Mouse (Mus musculus) hindbrain, postnatal 0 days (tissue): ENCODE data around the gene Lamb1. TPM values are rescaled to one million over a fixed set of nuclear protein-coding genes. Genes with fewer than 3 reads are reported as not detected.

Experiments
- ATAC-seq: fragments of 200-750 bp; cut with Nextera tagmentation; 2 replicates; pipeline ENCODE4 v1.8.0; 2017; ENCODE audit warnings: mild to moderate bottlenecking, moderate TSS enrichment, moderate library complexity
- DNase-seq: peaks from one replicate; pipeline ENCODE4 v3.0.0-alpha.2; 2015; ENCODE audit warnings: low spot score
- H3K27ac ChIP-seq: fragments of 300-500 bp; sonication (generic); 2 replicates; pipeline ENCODE4 v1.5.1; 2014; ENCODE audit warnings: mild to moderate bottlenecking
- H3K27me3 ChIP-seq: fragments of 300-500 bp; sonication (generic); 2 replicates; pipeline ENCODE4 v1.6.1; 2014; ENCODE audit warnings: low read length, mixed read lengths; ENCODE audit not compliant: insufficient read depth
- H3K36me3 ChIP-seq: fragments of 300-500 bp; sonication (generic); 2 replicates; pipeline ENCODE4 v1.6.1; 2014; ENCODE audit warnings: low read length, mixed read lengths; ENCODE audit not compliant: insufficient read depth
- H3K4me1 ChIP-seq: fragments of 300-500 bp; sonication (generic); 2 replicates; pipeline ENCODE4 v1.6.1; 2014; ENCODE audit warnings: antibody characterized with exemption, low read length, mixed read lengths; ENCODE audit not compliant: insufficient read depth
- H3K4me2 ChIP-seq: fragments of 300-500 bp; sonication (generic); 2 replicates; pipeline ENCODE4 v1.6.1; 2014; ENCODE audit warnings: low read depth, mild to moderate bottlenecking, low read length, moderate library complexity, mixed read lengths
- H3K4me3 ChIP-seq: fragments of 300-500 bp; sonication (generic); 2 replicates; pipeline ENCODE4 v1.5.1; 2014; ENCODE audit warnings: low read length
- H3K9ac ChIP-seq: fragments of 300-500 bp; sonication (generic); replicated peaks from 2 replicates; pipeline ENCODE4 v1.6.1; 2014; ENCODE audit warnings: mild to moderate bottlenecking, low read length, moderate library complexity, mixed read lengths
- H3K9me3 ChIP-seq: fragments of 300-500 bp; sonication (generic); 2 replicates; pipeline ENCODE4 v1.6.1; 2016; ENCODE audit warnings: low read length, mixed read lengths
- CTCF ChIP-seq: IDR thresholded peaks from 2 replicates; pipeline ENCODE4 v1.5.1; 2016; ENCODE audit warnings: antibody characterized with exemption, control low read depth, low read depth
- WGBS: fragments of 180-500 bp; shearing (Covaris S2); extraction: QIAGEN DNeasy Blood & Tissue Kit; methylation state at CpG from one replicate; pipeline ENCODE4 v1.1.7; 2014; 5-methylcytosine and 5-hydroxymethylcytosine counted together
- polyA plus RNA-seq: library from polyadenylated mRNA; unstranded; fragments of >200 nt; fragmentation: Nextera tagmentation; extraction: Ambion mirVana; gene quantifications from 2 replicates; pipeline ENCODE4 v1.2.1, GENCODE M21; 2015
- total RNA-seq: library from RNA; depleted of rRNA; stranded (reverse); fragments of >200 nt; gene quantifications from 2 replicates; pipeline ENCODE4 v1.2.3, GENCODE M21; 2014

The Lamb1 gene
- total and polyA plus RNA-seq, 2 experiments from 2014 or later, result 12.1 to 30.9 TPM

DNA sequence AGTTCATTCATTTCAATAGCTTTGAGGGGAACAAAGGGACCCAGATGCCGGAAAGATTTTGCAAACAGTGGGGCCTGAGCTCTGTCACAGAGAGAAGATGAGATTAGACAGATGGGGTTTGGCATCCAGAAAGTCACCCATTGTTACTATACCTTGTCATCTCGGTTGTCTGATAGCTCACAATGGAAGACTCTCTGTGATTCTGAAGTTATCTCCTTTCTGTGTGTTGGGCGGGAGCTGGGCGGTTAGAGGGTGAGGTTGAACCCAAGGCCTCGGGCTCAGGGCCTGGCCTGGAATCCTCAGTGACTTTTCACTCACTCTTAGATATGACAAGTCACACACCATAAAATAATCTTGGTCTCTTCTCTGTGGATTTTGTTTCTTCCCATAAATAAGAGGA is 5.7 kb downstream of the Lamb1 start:
- TF ChIP-seq CTCF, result no peak
- 79% methylated on average over 5 of the region's 5 CpGs for WGBS
- H3K4me1 ChIP-seq, result no peaks in the 10 kb centered on the region; the same call in 1 of the 2 replicates
- no peaks in the 10 kb centered on the region for H3K9me3 ChIP-seq
- H3K36me3 ChIP-seq, result no peaks in the 10 kb centered on the region
- ATAC-seq, result no peak
- H3K27me3 ChIP-seq, result peaks cover 6% of the 10 kb centered on the region; the same call in 1 of the 2 replicates
- no peak overlapping the region for H3K4me2 ChIP-seq
- H3K4me3 ChIP-seq, result no peak overlapping the region
- H3K27ac ChIP-seq, result no peak overlapping the region
- H3K9ac ChIP-seq, result no peak overlapping the region
- no peak for DNase-seq

DNA sequence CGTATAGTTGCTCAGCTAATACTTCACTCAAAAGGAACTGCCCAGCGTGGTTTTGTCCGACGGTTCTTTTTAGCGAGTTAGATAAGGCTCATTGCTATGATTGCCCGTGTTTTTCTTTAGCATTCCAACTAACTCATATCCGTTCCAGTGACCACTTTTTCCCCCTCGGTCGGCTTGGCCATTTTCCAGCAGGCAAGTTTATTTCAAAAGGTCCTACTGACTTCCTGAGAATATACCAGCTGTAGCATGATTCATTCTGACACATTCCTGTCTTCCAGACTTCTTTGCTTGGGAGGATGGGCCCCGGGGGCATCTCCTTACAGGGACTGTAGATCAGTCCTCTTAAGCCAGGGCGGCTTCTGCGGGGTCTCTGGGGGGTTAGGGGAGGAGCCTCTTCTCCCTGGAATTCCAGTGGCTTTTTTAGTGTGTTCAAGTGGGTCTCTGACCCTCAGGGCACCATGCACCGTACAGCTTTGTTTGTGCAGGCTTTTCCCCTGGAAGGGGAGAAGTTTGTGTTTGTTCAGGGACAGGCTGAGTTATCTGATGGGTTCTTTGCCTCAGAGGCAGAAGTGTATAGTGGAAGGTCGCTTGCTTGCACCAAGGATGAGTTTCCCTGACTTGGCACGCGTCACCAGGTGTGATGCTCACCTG is 6.5 kb downstream of the Lamb1 start:
- Histone ChIP-seq H3K36me3 (no peaks in the 10 kb centered on the region), H3K4me3 (no peak overlapping the region), H3K9me3 (no peaks in the 10 kb centered on the region), H3K4me2 (no peak overlapping the region), H3K27ac (no peak overlapping the region), H3K9ac (no peak overlapping the region), H3K4me1 (no peaks in the 10 kb centered on the region; the same call in 1 of the 2 replicates), H3K27me3 (peaks cover 6% of the 10 kb centered on the region; the same call in 1 of the 2 replicates)
- ATAC-seq (no peak), DNase-seq (no peak)
- TF ChIP-seq CTCF, result no peak
- 56% methylated on average over 16 of the region's 16 CpGs for WGBS

DNA sequence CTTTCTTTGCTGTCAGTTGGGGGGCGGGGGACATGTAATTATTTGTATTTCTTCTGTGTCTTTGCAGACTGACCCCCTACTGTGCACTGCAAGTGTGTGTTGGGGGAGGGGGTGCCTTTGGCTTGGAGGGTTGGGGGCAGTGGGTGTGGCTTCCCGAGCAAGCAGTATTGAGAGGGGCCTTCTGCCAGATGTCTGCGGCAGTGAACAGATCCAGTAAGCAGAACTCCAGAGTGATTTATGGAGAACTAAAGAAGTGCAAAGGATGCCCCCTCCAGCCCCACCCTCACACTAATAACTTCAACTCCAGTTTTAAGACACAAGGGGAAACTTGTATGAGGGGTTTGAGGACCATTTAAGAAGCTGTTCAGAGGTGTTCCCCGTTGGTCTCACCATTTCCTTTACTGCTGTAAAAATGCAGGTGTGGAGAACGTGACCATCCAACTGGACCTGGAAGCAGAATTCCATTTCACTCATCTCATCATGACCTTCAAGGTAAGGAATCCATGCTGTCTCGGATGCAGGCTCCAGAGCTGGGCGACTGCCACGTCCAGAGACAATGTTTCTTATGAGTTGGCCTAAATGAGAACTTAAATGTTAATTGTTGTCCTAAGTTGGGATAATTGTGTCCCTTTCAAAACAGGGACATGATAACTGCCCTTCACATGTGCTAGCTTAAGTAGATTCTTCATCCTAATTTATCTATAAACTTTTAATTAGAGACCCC is 7.1 kb downstream of the Lamb1 start:
- DNase-seq, result no peak
- Histone ChIP-seq H3K27ac (no peak overlapping the region), H3K36me3 (no peaks in the 10 kb centered on the region), H3K4me2 (no peak overlapping the region), H3K27me3 (no peaks in the 10 kb centered on the region), H3K9ac (no peak overlapping the region), H3K9me3 (no peaks in the 10 kb centered on the region), H3K4me1 (no peaks in the 10 kb centered on the region; the same call in 1 of the 2 replicates), H3K4me3 (no peak overlapping the region)
- WGBS, result 70% methylated on average over 8 of the region's 8 CpGs
- no peak for ATAC-seq
- TF ChIP-seq CTCF, result no peak

GRCm38 (mm10) chr12:31272846-31273245 is 7.8 kb downstream of the Lamb1 start:
- TF ChIP-seq CTCF, result no peak
- Histone ChIP-seq H3K27me3 (no peaks in the 10 kb centered on the region), H3K27ac (no peak overlapping the region), H3K4me2 (no peak overlapping the region), H3K4me1 (no peaks in the 10 kb centered on the region; the same call in 1 of the 2 replicates), H3K9ac (no peak overlapping the region), H3K9me3 (no peaks in the 10 kb centered on the region), H3K4me3 (no peak overlapping the region), H3K36me3 (no peaks in the 10 kb centered on the region)
- no peak for ATAC-seq
- 65% methylated on average over 2 of the region's 2 CpGs for WGBS
- DNase-seq, result no peak

DNA sequence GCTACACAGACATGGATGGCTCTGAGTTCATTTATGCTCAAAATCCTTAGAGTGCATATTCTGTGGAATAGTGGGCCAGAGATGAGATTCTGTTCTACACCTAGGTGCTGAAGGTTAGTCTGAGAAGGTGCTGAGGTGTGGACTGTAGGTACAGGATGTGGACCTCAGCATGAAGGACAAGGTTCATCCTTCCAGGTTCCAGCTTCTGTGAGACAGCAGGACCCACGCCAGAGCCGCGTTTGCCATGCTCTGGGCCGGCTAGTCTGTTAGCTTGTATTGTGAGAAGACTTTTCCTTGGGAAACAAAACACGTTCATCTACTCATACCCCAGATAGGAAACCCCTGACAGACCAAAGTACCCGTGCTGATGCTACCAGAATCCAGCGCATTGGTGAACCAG is 8.6 kb downstream of the Lamb1 start:
- Histone ChIP-seq H3K27me3 (no peaks in the 10 kb centered on the region), H3K27ac (no peak overlapping the region), H3K4me3 (no peak overlapping the region), H3K9me3 (no peaks in the 10 kb centered on the region), H3K4me2 (no peak overlapping the region), H3K9ac (no peak overlapping the region), H3K4me1 (no peaks in the 10 kb centered on the region), H3K36me3 (no peaks in the 10 kb centered on the region)
- DNase-seq, result no peak
- no peak for TF ChIP-seq CTCF
- no peak for ATAC-seq
- 94% methylated on average over 7 of the region's 7 CpGs for WGBS

DNA sequence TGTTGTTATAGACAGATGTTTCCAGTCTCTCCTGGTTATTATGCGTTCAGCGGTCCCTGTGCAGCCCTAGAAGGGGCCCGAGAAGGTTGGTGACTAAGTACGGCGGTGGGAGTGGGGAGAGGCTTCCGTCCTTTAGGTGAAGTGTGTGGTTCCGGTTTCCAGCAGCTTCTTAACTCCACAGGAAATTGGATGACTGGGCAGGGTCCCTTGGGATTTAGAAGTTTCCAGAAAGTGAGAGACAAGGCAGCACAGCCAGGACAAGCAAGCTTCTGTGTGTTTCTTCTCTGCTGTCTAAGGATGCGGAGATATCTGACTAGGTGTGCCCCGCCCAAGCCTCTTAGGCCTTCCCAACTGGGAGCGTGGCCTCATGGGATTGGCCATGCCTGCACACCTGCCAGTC is 10.4 kb downstream of the Lamb1 start:
- no peak overlapping the region for H3K4me2 ChIP-seq
- no peaks in the 10 kb centered on the region for H3K4me1 ChIP-seq
- no peak for ATAC-seq
- H3K4me3 ChIP-seq, result no peak overlapping the region
- TF ChIP-seq CTCF, result no peak
- H3K27me3 ChIP-seq, result no peaks in the 10 kb centered on the region
- WGBS, result 86% methylated on average over 10 of the region's 10 CpGs
- H3K9ac ChIP-seq, result no peak overlapping the region
- H3K9me3 ChIP-seq, result no peaks in the 10 kb centered on the region
- no peak for DNase-seq
- no peaks in the 10 kb centered on the region for H3K36me3 ChIP-seq
- H3K27ac ChIP-seq, result no peak overlapping the region

DNA sequence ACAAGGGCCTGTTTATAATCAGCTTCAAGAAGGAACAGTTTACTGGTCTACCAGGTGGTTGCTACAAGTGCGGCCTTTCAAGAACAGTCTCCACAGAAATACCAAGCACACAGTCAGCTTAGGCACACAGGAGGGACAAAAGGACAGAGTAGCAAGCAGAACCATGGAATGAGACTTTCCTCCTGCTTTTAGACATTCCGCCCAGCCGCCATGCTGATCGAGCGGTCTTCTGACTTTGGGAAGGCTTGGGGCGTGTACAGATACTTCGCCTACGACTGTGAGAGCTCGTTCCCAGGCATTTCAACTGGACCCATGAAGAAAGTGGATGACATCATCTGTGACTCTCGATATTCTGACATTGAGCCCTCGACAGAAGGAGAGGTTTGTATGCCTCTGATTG is 13.2 kb downstream of the Lamb1 start:
- no peaks in the 10 kb centered on the region for H3K27me3 ChIP-seq
- 92% methylated on average over 11 of the region's 11 CpGs for WGBS
- ATAC-seq (no peak), DNase-seq (no peak)
- H3K27ac ChIP-seq, result no peak overlapping the region
- no peaks in the 10 kb centered on the region for H3K36me3 ChIP-seq
- no peak overlapping the region for H3K9ac ChIP-seq
- H3K4me1 ChIP-seq, result no peaks in the 10 kb centered on the region
- H3K4me3 ChIP-seq, result no peak overlapping the region
- no peak overlapping the region for H3K4me2 ChIP-seq
- no peaks in the 10 kb centered on the region for H3K9me3 ChIP-seq
- TF ChIP-seq CTCF, result no peak
